Mouse (Mus musculus) forebrain, embryonic 14.5 days (tissue): ENCODE measurements around the gene Plxna1. TPM values are rescaled to one million over a fixed set of nuclear protein-coding genes. Genes with fewer than 3 reads are reported as not detected.

ENCODE experiments used
- ATAC-seq: fragments of 200-750 bp; cut with Nextera tagmentation; 2 replicates; pipeline ENCODE4 v1.8.0; 2017; ENCODE audit warnings: mild to moderate bottlenecking, moderate library complexity
- DNase-seq: peaks from one replicate; pipeline ENCODE4 v3.0.0-alpha.2; 2015; ENCODE audit warnings: low spot score
- H3K27ac ChIP-seq: fragments of 300-500 bp; sonication (generic); 2 replicates; pipeline ENCODE4 v1.5.1; 2014; ENCODE audit warnings: low read depth, mild to moderate bottlenecking, control low read depth, low read length, moderate library complexity
- H3K27me3 ChIP-seq: fragments of 300-500 bp; sonication (generic); replicated peaks from 2 replicates; pipeline ENCODE4 v1.6.1; 2014; ENCODE audit warnings: low read length, control low read depth, mixed read lengths; ENCODE audit not compliant: control insufficient read depth, insufficient read depth
- H3K36me3 ChIP-seq: fragments of 300-500 bp; sonication (generic); 2 replicates; pipeline ENCODE4 v1.6.1; 2014; ENCODE audit warnings: low read length, control low read depth; ENCODE audit not compliant: control insufficient read depth, insufficient read depth
- H3K4me1 ChIP-seq: fragments of 300-500 bp; sonication (generic); 2 replicates; pipeline ENCODE4 v1.6.1; 2014; ENCODE audit warnings: antibody characterized with exemption, low read length, control low read depth; ENCODE audit not compliant: control insufficient read depth, insufficient read depth
- H3K4me2 ChIP-seq: fragments of 300-500 bp; sonication (generic); 2 replicates; pipeline ENCODE4 v1.6.1; 2014; ENCODE audit warnings: mild to moderate bottlenecking, control low read depth, low read length
- H3K4me3 ChIP-seq: fragments of 300-500 bp; sonication (generic); 2 replicates; pipeline ENCODE4 v1.5.1; 2014; ENCODE audit warnings: low read depth, low read length, control low read depth
- H3K9ac ChIP-seq: fragments of 300-500 bp; sonication (generic); 2 replicates; pipeline ENCODE4 v1.6.1; 2014; ENCODE audit warnings: mild to moderate bottlenecking, low read length, control low read depth, moderate library complexity
- H3K9me3 ChIP-seq: fragments of 300-500 bp; sonication (generic); replicated peaks from 2 replicates; pipeline ENCODE4 v1.6.1; 2016; ENCODE audit warnings: low read length, control low read depth, mixed read lengths; ENCODE audit not compliant: control insufficient read depth
- WGBS: fragments of 180-500 bp; shearing (Covaris S2); extraction: QIAGEN DNeasy Blood & Tissue Kit; methylation state at CpG from one replicate; pipeline ENCODE4 v1.1.7; 2014; 5-methylcytosine and 5-hydroxymethylcytosine counted together
- polyA plus RNA-seq: library from polyadenylated mRNA; unstranded; fragments of >200 nt; fragmentation: Nextera tagmentation; extraction: Ambion mirVana; gene quantifications from 2 replicates; pipeline ENCODE4 v1.2.1, GENCODE M21; 2014

Gene Plxna1
- polyA plus RNA-seq, 1 experiment from 2014 or later: 26.8 TPM

DNA sequence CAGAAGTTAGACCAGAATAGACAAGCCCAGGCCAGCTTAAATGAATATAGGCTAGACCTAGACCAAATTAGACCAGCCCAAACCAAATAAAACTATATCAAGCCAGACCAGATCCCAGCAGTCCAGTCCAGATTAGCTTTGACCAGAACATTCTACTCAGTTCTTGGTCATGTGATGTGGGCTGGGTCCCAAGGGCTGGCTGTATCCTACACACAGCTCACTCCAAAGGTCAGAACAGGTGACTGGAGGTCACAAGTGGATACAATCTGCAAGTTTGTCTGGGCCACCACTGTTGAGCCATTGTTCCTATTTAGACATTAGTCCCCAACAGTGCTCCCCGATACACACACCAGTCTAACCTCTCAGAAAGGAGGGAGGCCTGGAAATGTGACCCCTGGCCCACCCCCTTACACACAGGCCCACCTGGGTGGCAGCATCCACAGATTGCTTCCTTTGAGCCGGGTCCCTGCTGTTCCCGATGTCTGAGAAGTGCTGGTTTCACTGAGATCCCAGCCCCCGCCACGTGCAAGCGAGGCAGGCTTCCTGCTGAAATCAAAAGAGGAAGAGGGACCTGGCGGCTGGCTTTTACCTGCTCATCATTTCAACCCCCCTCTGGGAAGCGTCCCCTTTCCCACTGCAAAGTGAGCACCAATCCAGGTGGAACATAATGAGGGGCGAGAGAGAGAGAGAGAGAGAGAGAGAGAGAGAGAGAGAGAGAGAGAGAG is 76.7 kb downstream of the Plxna1 start:
- Histone ChIP-seq H3K9ac (no peak overlapping the region), H3K27ac (no peak overlapping the region), H3K4me1 (peaks cover 9% of the 10 kb centered on the region; the same call in 1 of the 2 replicates), H3K9me3 (no peaks in the 10 kb centered on the region), H3K4me3 (no peak overlapping the region), H3K36me3 (no peaks in the 10 kb centered on the region), H3K4me2 (no peak overlapping the region), H3K27me3 (no peaks in the 10 kb centered on the region)
- WGBS: 52% methylated on average over 9 of the region's 9 CpGs
- ATAC-seq (peak; percentile 44; the same call in 1 of the 2 replicates), DNase-seq (peak; percentile 19)

DNA sequence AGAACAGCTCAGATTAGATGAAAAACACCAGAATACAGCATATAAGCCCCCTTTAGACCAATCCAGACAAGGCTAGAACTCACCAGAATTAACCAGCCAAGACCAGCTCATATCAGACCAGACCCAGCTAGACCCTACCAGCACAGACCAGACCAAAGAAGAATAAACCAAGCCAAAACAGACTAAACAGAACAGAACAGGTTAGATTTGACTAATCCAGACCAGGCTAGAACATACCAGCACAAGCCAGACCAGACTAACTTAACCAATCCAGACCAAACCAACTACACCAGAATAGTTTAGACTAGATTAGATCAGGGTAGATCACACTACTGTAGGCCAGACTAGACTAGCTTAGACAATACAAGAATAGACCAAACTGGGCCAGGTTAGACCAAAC is 77.3 kb downstream of the Plxna1 start:
- H3K27ac ChIP-seq: no peak overlapping the region
- H3K36me3 ChIP-seq: no peaks in the 10 kb centered on the region
- no peak overlapping the region for H3K9ac ChIP-seq
- no peak for ATAC-seq
- DNase-seq: no peak
- no peak overlapping the region for H3K4me3 ChIP-seq
- no peaks in the 10 kb centered on the region for H3K9me3 ChIP-seq
- H3K27me3 ChIP-seq: no peaks in the 10 kb centered on the region
- peaks cover 9% of the 10 kb centered on the region; the same call in 1 of the 2 replicates for H3K4me1 ChIP-seq
- no peak overlapping the region for H3K4me2 ChIP-seq

- H3K36me3 ChIP-seq: no peaks in the 10 kb centered on the region
- no peak overlapping the region for H3K4me3 ChIP-seq
- H3K27ac ChIP-seq: no peak overlapping the region
- ATAC-seq: no peak
- no peak for DNase-seq
- no peak overlapping the region for H3K4me2 ChIP-seq
- no peaks in the 10 kb centered on the region for H3K9me3 ChIP-seq
- no peak overlapping the region for H3K9ac ChIP-seq
- no peaks in the 10 kb centered on the region for H3K27me3 ChIP-seq
- peaks cover 9% of the 10 kb centered on the region; the same call in 1 of the 2 replicates for H3K4me1 ChIP-seq
- WGBS: 93% methylated on average over 4 of the region's 4 CpGs
These were observed 79.3 kb downstream of the Plxna1 start for GRCm38 (mm10) chr6:89283095-89283494.

- DNase-seq (no peak), ATAC-seq (no peak)
- Histone ChIP-seq H3K27ac (no peak overlapping the region), H3K9ac (no peak overlapping the region), H3K9me3 (no peaks in the 10 kb centered on the region), H3K27me3 (no peaks in the 10 kb centered on the region), H3K4me2 (no peak overlapping the region), H3K36me3 (no peaks in the 10 kb centered on the region), H3K4me1 (peaks cover 9% of the 10 kb centered on the region; the same call in 1 of the 2 replicates), H3K4me3 (no peak overlapping the region)
- WGBS: 64% methylated on average over 5 of the region's 5 CpGs
These were observed 79.8 kb downstream of the Plxna1 start for GRCm38 (mm10) chr6:89282626-89283025.

GRCm38 (mm10) chr6:89281492-89282332 is 80.7 kb downstream of the Plxna1 start:
- Histone ChIP-seq H3K9me3 (no peaks in the 10 kb centered on the region), H3K27ac (no peak overlapping the region), H3K36me3 (no peaks in the 10 kb centered on the region), H3K9ac (no peak overlapping the region; the same call in 1 of the 2 replicates), H3K27me3 (no peaks in the 10 kb centered on the region), H3K4me3 (no peak overlapping the region), H3K4me1 (peaks cover 6% of the 10 kb centered on the region; the same call in 1 of the 2 replicates), H3K4me2 (no peak overlapping the region)
- ATAC-seq (peak; percentile 32; the same call in 1 of the 2 replicates), DNase-seq (peak; percentile 45)
- WGBS: 19% methylated on average over 16 of the region's 16 CpGs

GRCm38 (mm10) chr6:89280555-89280954 is 81.9 kb downstream of the Plxna1 start:
- no peak overlapping the region for H3K4me2 ChIP-seq
- WGBS: 98% methylated on average over 4 of the region's 4 CpGs
- no peak overlapping the region for H3K9ac ChIP-seq
- no peak overlapping the region for H3K4me3 ChIP-seq
- DNase-seq: no peak
- H3K9me3 ChIP-seq: no peaks in the 10 kb centered on the region
- H3K36me3 ChIP-seq: no peaks in the 10 kb centered on the region
- ATAC-seq: no peak
- no peaks in the 10 kb centered on the region for H3K27me3 ChIP-seq
- no peaks in the 10 kb centered on the region for H3K4me1 ChIP-seq
- H3K27ac ChIP-seq: no peak overlapping the region

DNA sequence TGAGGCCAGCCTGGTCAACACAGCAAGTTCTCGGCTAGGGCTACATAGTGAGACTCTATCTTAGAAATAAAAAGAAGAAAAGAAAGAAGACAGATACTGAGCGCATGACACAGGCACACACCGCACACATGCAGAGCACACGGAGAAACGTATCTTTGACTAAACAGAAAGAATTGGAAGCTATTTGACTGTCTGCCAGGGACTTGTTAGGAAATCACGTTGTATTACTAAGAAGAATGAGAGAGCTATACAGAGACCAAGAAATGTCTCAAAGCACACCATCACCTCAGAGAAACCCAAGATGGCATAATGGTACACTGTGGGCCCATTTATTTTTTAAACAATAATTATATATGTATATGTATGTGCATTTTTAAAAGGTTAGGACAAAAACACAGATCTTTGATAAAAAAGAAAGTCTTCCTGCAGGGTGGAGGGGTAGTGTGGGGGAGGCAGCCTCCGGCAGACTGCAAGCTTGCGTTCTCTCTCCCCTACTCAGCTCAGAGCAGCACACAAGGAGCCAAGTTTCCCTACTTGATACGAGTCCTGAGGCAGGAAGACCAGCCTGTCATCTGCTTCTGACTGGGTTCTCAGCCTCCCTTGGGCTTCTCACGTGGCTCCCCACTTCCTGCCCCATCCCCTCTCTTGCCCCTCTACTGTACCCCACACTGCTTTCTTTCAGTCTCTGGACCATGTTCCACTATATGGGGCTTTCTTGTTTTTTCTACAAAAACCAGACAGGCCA is 90.5 kb downstream of the Plxna1 start:
- Histone ChIP-seq H3K9me3 (no peaks in the 10 kb centered on the region), H3K27me3 (no peaks in the 10 kb centered on the region), H3K4me1 (no peaks in the 10 kb centered on the region), H3K9ac (no peak overlapping the region), H3K4me3 (no peak overlapping the region), H3K27ac (no peak overlapping the region), H3K36me3 (no peaks in the 10 kb centered on the region), H3K4me2 (no peak overlapping the region)
- WGBS: 68% methylated on average over 10 of the region's 10 CpGs
- ATAC-seq (no peak), DNase-seq (no peak)

- DNase-seq (no peak), ATAC-seq (no peak)
- 77% methylated on average over 5 of the region's 5 CpGs for WGBS
- no peaks in the 10 kb centered on the region for H3K36me3 ChIP-seq
- no peak overlapping the region for H3K9ac ChIP-seq
- no peaks in the 10 kb centered on the region for H3K4me1 ChIP-seq
- H3K27ac ChIP-seq: no peak overlapping the region
- H3K4me3 ChIP-seq: no peak overlapping the region
- H3K27me3 ChIP-seq: no peaks in the 10 kb centered on the region
- H3K4me2 ChIP-seq: no peak overlapping the region
- no peaks in the 10 kb centered on the region for H3K9me3 ChIP-seq
These were observed 95.2 kb downstream of the Plxna1 start for GRCm38 (mm10) chr6:89267181-89267580.
